Mouse (Mus musculus) hindbrain, embryonic 10.5 days (tissue): Measurements from ENCODE around the gene Mcam. TPM values are rescaled to one million over a fixed set of nuclear protein-coding genes. Genes with fewer than 3 reads are reported as not detected.

Experiments
- DNase-seq: peaks from one replicate; pipeline ENCODE4 v3.0.0-alpha.2; 2017; ENCODE audit warnings: low spot score
- H3K27ac ChIP-seq: fragments of 300-500 bp; sonication (generic); 2 replicates; pipeline ENCODE4 v1.5.1; 2016; ENCODE audit warnings: mild to moderate bottlenecking, moderate library complexity
- H3K27me3 ChIP-seq: fragments of 300-500 bp; sonication (generic); 2 replicates; pipeline ENCODE4 v1.6.1; 2016; ENCODE audit warnings: mild to moderate bottlenecking; ENCODE audit not compliant: poor library complexity, insufficient read depth, severe bottlenecking
- H3K36me3 ChIP-seq: fragments of 300-500 bp; sonication (generic); 2 replicates; pipeline ENCODE4 v1.6.1; 2016; ENCODE audit warnings: mild to moderate bottlenecking, moderate library complexity
- H3K4me1 ChIP-seq: fragments of 300-500 bp; sonication (generic); replicated peaks from 2 replicates; pipeline ENCODE4 v1.6.1; 2016; ENCODE audit warnings: mild to moderate bottlenecking
- H3K4me3 ChIP-seq: fragments of 300-500 bp; sonication (generic); 2 replicates; pipeline ENCODE4 v1.5.1; 2016; ENCODE audit warnings: mild to moderate bottlenecking, moderate library complexity
- H3K9me3 ChIP-seq: fragments of 300-500 bp; sonication (generic); 2 replicates; pipeline ENCODE4 v1.6.1; 2016; ENCODE audit warnings: mild to moderate bottlenecking, moderate library complexity
- WGBS: fragments of 180-500 bp; shearing (Covaris S2); methylation state at CpG from one replicate; pipeline ENCODE4 v1.1.7; 2016; 5-methylcytosine and 5-hydroxymethylcytosine counted together
- polyA plus RNA-seq: library from polyadenylated mRNA; unstranded; fragments of >200 nt; fragmentation: Nextera tagmentation; extraction: Ambion mirVana; gene quantifications from 2 replicates; pipeline ENCODE4 v1.2.1, GENCODE M21; 2016

Mcam gene
- polyA plus RNA-seq, 1 experiment from 2014 or later: 10.8 TPM

GRCm38 (mm10) chr9:44115599-44115998, 18.7 kb upstream of the Mcam start:
- no peak for DNase-seq
- 91% methylated on average over 9 of the region's 9 CpGs for WGBS
- H3K9me3 ChIP-seq: no peaks in the 10 kb centered on the region

DNA sequence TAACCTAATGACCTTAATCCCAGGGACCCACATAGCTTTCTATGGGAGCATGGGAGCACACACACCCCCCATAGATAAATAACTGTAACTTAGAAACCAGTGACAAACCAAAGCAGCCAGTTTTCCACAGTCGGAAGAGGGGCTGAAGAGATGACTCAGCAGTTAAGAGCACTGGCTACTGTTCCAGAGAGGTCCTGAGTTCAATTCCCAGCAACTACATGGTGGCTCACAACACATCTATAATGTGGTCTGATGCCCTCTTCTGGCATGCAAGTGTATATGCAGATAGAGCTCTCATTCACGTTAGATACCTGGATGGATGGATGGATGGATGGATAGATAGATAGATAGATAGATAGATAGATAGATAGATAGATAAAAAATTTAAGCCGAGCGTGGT, 18.1 kb upstream of the Mcam start:
- 89% methylated on average over 4 of the region's 4 CpGs for WGBS

More at GRCm38 (mm10) chr9:44115599-44115998, 18.7 kb upstream of the Mcam start:
- Histone ChIP-seq H3K27me3 (no peaks in the 10 kb centered on the region), H3K4me1 (peaks cover 12% of the 10 kb centered on the region), H3K27ac (no peak overlapping the region), H3K4me3 (no peak overlapping the region), H3K36me3 (peaks cover 8% of the 10 kb centered on the region)

GRCm38 (mm10) chr9:44119011-44119410, 15.3 kb upstream of the Mcam start:
- H3K27ac ChIP-seq: no peak overlapping the region
- H3K4me1 ChIP-seq: no peaks in the 10 kb centered on the region
- H3K36me3 ChIP-seq: no peaks in the 10 kb centered on the region
- 49% methylated on average over 5 of the region's 5 CpGs for whole genome bisulfite sequencing
- H3K4me3 ChIP-seq: no peak overlapping the region
- peak; percentile 37 for DNase-seq
- no peaks in the 10 kb centered on the region for H3K9me3 ChIP-seq
- H3K27me3 ChIP-seq: no peaks in the 10 kb centered on the region

More for the DNA sequence above, 18.1 kb upstream of the Mcam start:
- Histone ChIP-seq H3K4me3 (no peak overlapping the region), H3K27ac (no peak overlapping the region), H3K27me3 (no peaks in the 10 kb centered on the region), H3K9me3 (no peaks in the 10 kb centered on the region), H3K4me1 (peaks cover 9% of the 10 kb centered on the region), H3K36me3 (0 out of 2 replicates have a peak, but pooled peaks cover 4% of the 10 kb centered on the region)
- no peak for DNase-seq

DNA sequence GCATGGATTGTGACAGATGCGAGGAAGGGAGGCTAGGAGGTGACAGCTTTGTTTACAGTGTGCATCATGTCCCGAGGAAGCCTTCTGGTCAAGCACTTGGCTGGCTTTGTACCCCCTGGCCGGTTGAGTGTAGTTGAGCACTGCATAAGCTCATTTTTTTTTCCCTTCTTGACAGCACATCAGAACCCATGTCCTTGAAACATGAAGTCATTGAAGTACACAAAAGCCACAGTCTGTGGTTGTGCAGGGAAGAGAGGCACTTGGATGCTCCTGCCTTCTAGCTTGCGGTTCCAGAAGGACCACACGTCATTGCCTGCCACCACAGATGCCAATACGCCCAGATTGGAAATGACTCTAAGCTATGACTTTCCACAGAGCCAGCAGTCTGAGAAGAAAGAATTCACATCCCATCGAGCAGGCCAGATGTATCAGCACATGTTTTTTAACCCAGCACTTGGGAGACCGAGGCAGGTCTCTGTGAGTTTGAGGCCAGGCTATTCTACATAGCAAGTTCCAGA, 14.3 kb upstream of the Mcam start:
- no peak overlapping the region for H3K27ac ChIP-seq
- no peak overlapping the region for H3K4me3 ChIP-seq
- H3K36me3 ChIP-seq: no peaks in the 10 kb centered on the region
- peaks cover 4% of the 10 kb centered on the region for H3K4me1 ChIP-seq
- H3K27me3 ChIP-seq: no peaks in the 10 kb centered on the region
- H3K9me3 ChIP-seq: no peaks in the 10 kb centered on the region
- 82% methylated on average over 8 of the region's 8 CpGs for WGBS
- no peak for DNase-seq

- H3K36me3 ChIP-seq: no peaks in the 10 kb centered on the region
- H3K9me3 ChIP-seq: no peaks in the 10 kb centered on the region
- H3K27me3 ChIP-seq: peaks cover 11% of the 10 kb centered on the region
- WGBS: 71% methylated on average over 6 of the region's 6 CpGs
- peaks cover 26% of the 10 kb centered on the region for H3K4me1 ChIP-seq
- no peak overlapping the region for H3K27ac ChIP-seq
- H3K4me3 ChIP-seq: no peak overlapping the region
- DNase-seq: no peak
These were observed 10.0 kb upstream of the Mcam start for GRCm38 (mm10) chr9:44124317-44124716.

DNA sequence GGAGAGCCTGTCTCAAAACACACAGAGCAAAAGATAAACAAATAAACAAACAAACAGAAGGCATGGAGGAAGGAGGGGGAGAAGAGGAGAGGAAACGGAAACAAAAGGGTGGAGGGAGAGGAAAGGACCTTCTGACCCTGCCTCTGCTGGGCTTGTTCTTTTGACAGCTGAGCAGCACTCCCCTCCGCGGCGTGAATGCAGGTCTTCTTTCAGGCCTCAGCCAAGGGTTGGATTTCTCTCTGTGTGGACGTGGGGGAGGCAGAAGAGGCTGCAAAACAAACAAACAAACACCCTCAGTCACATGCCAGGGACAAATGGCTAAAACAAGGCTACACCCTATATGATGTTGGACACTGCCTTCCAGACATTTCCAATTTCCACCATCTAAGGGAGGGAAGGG, 9.2 kb upstream of the Mcam start:
- no peak overlapping the region for H3K27ac ChIP-seq
- DNase-seq: no peak
- H3K4me3 ChIP-seq: no peak overlapping the region
- peaks cover 33% of the 10 kb centered on the region for H3K4me1 ChIP-seq
- H3K9me3 ChIP-seq: no peaks in the 10 kb centered on the region
- peaks cover 15% of the 10 kb centered on the region for H3K27me3 ChIP-seq
- no peaks in the 10 kb centered on the region for H3K36me3 ChIP-seq
- 18% methylated on average over 5 of the region's 5 CpGs for WGBS

DNA sequence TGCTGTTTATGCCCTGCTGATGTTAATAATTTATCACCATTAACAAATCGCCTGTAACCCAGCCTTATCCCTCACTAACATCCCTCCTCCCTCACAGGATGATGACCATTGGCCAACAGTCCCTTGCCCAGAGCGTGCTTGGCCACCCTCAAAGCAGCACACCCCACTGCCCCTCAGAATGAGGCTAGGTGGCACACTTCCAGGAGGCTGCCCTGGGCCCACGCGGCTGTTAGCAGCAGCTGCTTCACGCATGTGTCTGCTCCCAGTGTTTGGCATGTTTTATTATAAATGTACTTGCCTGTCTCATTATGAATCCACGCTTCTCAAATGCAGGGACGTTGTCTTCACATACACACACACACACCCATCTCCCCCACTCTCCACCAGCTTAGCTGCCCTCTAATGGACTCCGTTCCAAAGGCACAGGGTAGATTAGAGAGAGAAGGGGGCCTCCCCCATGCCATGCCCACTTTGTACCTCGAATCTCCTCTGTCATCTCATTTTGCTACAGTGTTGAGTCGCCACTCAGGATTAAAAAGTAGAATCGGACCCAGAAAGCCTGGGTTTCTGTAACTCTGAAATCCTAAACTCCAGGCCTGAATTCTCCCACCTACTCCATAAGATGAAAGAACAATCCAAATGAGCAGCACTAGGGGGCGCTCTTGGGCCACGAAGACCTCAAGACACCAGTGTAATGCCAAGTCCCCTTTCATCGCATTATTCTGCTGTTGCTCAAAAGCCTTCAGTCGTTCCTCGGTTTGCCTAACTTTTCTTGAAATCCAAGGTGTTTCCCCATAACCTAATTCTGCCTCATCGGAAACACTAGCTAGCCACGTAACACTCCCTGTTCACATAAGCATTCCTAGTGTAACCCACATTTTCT, 8.5 kb upstream of the Mcam start:
- Histone ChIP-seq H3K4me1 (peaks cover 41% of the 10 kb centered on the region), H3K36me3 (no peaks in the 10 kb centered on the region), H3K27me3 (peaks cover 18% of the 10 kb centered on the region), H3K4me3 (no peak overlapping the region), H3K9me3 (no peaks in the 10 kb centered on the region), H3K27ac (peak overlapping the region; percentile 59)
- 36% methylated on average over 18 of the region's 18 CpGs for whole genome bisulfite sequencing
- peak; percentile 87 for DNase-seq

DNA sequence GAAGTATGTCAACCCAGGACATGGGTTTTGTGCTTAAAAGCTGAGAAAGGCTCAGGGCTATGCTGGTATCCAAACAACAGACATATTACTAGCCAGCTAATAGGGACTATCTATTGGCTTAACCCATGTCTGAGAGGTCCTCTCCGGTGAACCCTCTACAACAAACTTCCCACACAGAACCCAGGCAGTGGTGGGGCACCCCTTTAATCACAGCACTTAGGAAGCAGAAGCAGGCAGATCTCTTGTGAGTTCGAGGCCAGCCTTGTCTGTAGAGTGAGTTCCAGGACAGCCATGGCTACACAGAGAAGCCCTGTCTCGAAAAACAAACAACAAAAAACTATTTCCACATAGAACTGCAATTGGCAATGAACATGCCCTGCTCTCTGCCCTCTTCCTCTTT, 7.5 kb upstream of the Mcam start:
- no peak for DNase-seq
- Histone ChIP-seq H3K27ac (no peak overlapping the region), H3K36me3 (no peaks in the 10 kb centered on the region), H3K4me1 (peaks cover 50% of the 10 kb centered on the region), H3K4me3 (no peak overlapping the region), H3K27me3 (peaks cover 28% of the 10 kb centered on the region), H3K9me3 (no peaks in the 10 kb centered on the region)
- WGBS: 87% methylated on average over 3 of the region's 3 CpGs

DNA sequence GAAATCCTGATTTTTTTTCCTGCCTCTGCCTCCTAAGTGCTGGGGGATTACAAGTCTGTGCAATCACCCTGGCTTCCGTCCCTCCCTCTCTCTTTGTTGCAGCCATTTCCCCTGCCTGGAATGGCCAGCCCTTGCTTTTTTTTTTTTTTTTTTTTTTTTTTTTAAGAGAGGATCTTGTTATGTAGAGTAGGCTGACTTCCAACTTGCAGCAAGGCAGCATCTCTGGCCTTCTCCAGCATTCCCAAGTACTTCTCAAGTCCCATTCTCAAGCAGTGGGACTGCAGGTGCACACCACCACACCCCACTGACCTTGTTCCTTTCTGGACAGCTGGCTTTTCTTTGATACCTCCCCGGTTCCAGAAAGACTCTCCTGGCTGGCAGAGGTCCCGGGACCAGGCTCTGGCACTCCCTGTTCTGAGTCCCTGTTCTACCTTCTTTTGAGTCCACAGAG, 6.9 kb upstream of the Mcam start:
- DNase-seq: no peak
- no peak overlapping the region for H3K27ac ChIP-seq
- H3K9me3 ChIP-seq: no peaks in the 10 kb centered on the region
- peaks cover 52% of the 10 kb centered on the region for H3K4me1 ChIP-seq
- 62% methylated on average over 3 of the region's 3 CpGs for WGBS
- no peaks in the 10 kb centered on the region for H3K36me3 ChIP-seq
- H3K4me3 ChIP-seq: no peak overlapping the region
- peaks cover 34% of the 10 kb centered on the region for H3K27me3 ChIP-seq

GRCm38 (mm10) chr9:44129633-44130032, 4.6 kb upstream of the Mcam start:
- H3K36me3 ChIP-seq: no peaks in the 10 kb centered on the region
- no peaks in the 10 kb centered on the region for H3K9me3 ChIP-seq
- peaks cover 56% of the 10 kb centered on the region for H3K27me3 ChIP-seq
- H3K4me3 ChIP-seq: peak overlapping the region; percentile 57
- peak overlapping the region; percentile 87 for H3K27ac ChIP-seq
- H3K4me1 ChIP-seq: peaks cover 70% of the 10 kb centered on the region
- WGBS: 4% methylated on average over 9 of the region's 9 CpGs
- no peak for DNase-seq

DNA sequence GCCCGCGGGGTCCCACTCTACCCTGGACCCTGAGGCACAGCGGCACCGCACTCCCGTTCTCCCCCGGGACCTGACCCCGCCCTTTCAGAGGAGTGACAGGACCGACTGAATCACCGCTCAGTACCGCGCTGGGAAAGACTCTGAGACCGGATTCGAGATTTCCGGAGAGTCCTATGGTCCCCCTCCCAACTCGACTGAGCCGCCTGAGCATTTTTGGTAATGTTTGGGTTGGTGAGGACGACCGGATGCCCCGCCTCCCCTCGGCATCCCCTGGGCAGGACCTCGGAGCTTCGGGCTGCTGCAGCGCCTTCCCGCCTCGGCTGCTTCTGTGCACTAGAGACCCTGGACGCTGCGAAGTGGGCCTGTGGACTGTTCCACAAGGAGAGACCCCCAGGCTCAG, 4.2 kb upstream of the Mcam start:
- Histone ChIP-seq H3K9me3 (no peaks in the 10 kb centered on the region), H3K36me3 (no peaks in the 10 kb centered on the region), H3K27me3 (peaks cover 60% of the 10 kb centered on the region), H3K4me1 (peaks cover 71% of the 10 kb centered on the region), H3K27ac (peak overlapping the region; percentile 87), H3K4me3 (peak overlapping the region; percentile 57)
- WGBS: under 1% methylated on average over 27 of the region's 27 CpGs
- DNase-seq: peak; percentile 77

- Histone ChIP-seq H3K4me1 (peaks cover 71% of the 10 kb centered on the region), H3K27ac (peak overlapping the region; percentile 87), H3K27me3 (peaks cover 67% of the 10 kb centered on the region), H3K4me3 (peak overlapping the region; percentile 57), H3K36me3 (no peaks in the 10 kb centered on the region), H3K9me3 (no peaks in the 10 kb centered on the region)
- peak; percentile 79 for DNase-seq
- WGBS: 7% methylated on average over 19 of the region's 19 CpGs
These were observed 3.5 kb upstream of the Mcam start for GRCm38 (mm10) chr9:44130581-44131275.

GRCm38 (mm10) chr9:44131276-44131590, 3.0 kb upstream of the Mcam start:
- H3K27me3 ChIP-seq: peaks cover 72% of the 10 kb centered on the region
- peak overlapping the region; percentile 57; the same call in 1 of the 2 replicates for H3K4me3 ChIP-seq
- DNase-seq: no peak
- H3K4me1 ChIP-seq: peaks cover 70% of the 10 kb centered on the region
- H3K36me3 ChIP-seq: no peaks in the 10 kb centered on the region
- 35% methylated on average over 7 of the region's 7 CpGs for WGBS
- no peaks in the 10 kb centered on the region for H3K9me3 ChIP-seq
- H3K27ac ChIP-seq: peak overlapping the region; percentile 87
